Mouse (Mus musculus) kidney, adult 2 months (tissue): ENCODE measurements at regions not wholly inside any gene's neighbourhood (a gene's known extent, or its start where the extent isn't known, plus 50 kb on each side); places are given as distances from the start of the nearest gene placed in this dataset.

ENCODE experiments used
- DNase-seq: peaks from one replicate; pipeline ENCODE4 v3.0.0; 2021
- H3K27ac ChIP-seq: fragments of 200-500 bp; 2 replicates; pipeline ENCODE4 v1.5.1; 2012; ENCODE audit warnings: low read depth, low read length, control low read depth, inconsistent platforms; ENCODE audit not compliant: insufficient read depth
- H3K27me3 ChIP-seq: fragments of 200-500 bp; replicated peaks from 2 replicates; pipeline ENCODE4 v1.6.1; 2012; ENCODE audit warnings: mild to moderate bottlenecking, moderate library complexity, low read length, inconsistent platforms; ENCODE audit not compliant: control insufficient read depth, insufficient read depth
- H3K36me3 ChIP-seq: fragments of 200-500 bp; 2 replicates; pipeline ENCODE4 v1.6.1; 2012; ENCODE audit warnings: mild to moderate bottlenecking, moderate library complexity, low read length, inconsistent platforms; ENCODE audit not compliant: control insufficient read depth, insufficient read depth
- H3K4me1 ChIP-seq: fragments of 200-500 bp; 2 replicates; pipeline ENCODE4 v1.6.1; 2011; ENCODE audit warnings: low read length; ENCODE audit not compliant: control insufficient read depth, insufficient read depth
- H3K4me3 ChIP-seq: fragments of 200-500 bp; 2 replicates; pipeline ENCODE4 v1.5.1; 2011; ENCODE audit warnings: mild to moderate bottlenecking, low read depth, low read length, control low read depth; ENCODE audit not compliant: insufficient read depth
- CTCF ChIP-seq: fragments of 200-500 bp; conservative IDR thresholded peaks from 2 replicates; pipeline ENCODE4 v1.5.1; 2011; ENCODE audit warnings: low read depth, mild to moderate bottlenecking, control low read depth, low read length, moderate library complexity, mixed read lengths; ENCODE audit not compliant: insufficient read depth, insufficient read length
- POLR2A ChIP-seq: fragments of 200-500 bp; IDR thresholded peaks from one replicate; pipeline ENCODE4 v1.6.1; 2011; ENCODE audit warnings: low read depth, low read length, control low read depth
- WGBS: fragments of 180-500 bp; shearing (Covaris S2); methylation state at CpG from one replicate; pipeline ENCODE4 v1.1.7; 2018; 5-methylcytosine and 5-hydroxymethylcytosine counted together

- DNase-seq: no peak
- no peak overlapping the region for H3K4me3 ChIP-seq
- no peaks in the 10 kb centered on the region for H3K36me3 ChIP-seq
- H3K4me1 ChIP-seq: peaks cover 4% of the 10 kb centered on the region; the same call in 1 of the 2 replicates
- H3K27me3 ChIP-seq: no peaks in the 10 kb centered on the region
- 84% methylated on average over 6 of the region's 6 CpGs for WGBS
- no peak overlapping the region for H3K27ac ChIP-seq
- no peak for TF ChIP-seq POLR2A
- no peak; the same call in 1 of the 2 replicates for TF ChIP-seq CTCF
Observed at GRCm38 (mm10) chr9:67134378-67134777, 85.2 kb upstream of the Tpm1 start.

- Histone ChIP-seq H3K27me3 (no peaks in the 10 kb centered on the region), H3K36me3 (no peaks in the 10 kb centered on the region), H3K4me1 (peaks cover 2% of the 10 kb centered on the region; the same call in 1 of the 2 replicates), H3K27ac (no peak overlapping the region), H3K4me3 (no peak overlapping the region)
- DNase-seq: no peak
- WGBS: 60% methylated on average over 5 of the region's 5 CpGs
- TF ChIP-seq CTCF (no peak), POLR2A (no peak)
Observed at GRCm38 (mm10) chr9:67132370-67132769, 83.2 kb upstream of the Tpm1 start.

DNA sequence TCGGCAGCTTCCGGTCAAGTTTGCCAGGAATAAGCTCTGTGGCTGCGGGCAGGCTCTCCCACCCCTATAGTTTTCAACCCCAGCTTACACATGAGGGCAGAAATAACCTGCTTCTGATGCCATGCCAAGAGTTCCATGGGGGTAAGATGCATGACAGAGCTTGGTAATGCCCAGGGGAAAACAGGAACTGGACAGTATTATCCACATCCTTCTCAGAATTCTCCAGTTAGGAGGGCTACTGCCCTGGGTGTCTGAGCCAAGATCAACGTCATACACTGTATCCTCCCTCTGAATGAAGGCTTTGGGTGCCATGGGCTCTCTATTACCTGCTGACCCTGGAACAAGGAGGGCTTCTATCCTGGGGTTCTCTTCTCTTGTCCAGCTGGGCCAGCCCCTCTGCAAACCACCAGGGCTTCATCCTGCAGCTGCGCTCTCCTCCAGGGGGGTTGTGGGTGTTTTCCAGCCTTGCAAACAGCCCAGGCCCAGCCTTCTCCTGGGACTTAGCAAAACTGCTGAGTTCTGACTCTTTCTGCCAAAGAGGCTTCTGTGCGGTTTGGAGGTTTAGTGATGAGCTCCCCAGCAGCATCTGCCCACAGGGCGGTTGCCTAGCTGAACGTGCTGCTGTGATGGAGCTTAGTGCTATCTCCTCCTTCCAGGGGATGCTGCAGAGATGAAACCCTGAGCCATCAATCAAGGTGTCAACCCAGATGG is 81.7 kb upstream of the Tpm1 start:
- no peak for DNase-seq
- H3K27ac ChIP-seq: no peak overlapping the region
- TF ChIP-seq POLR2A: no peak
- TF ChIP-seq CTCF: no peak

GRCm38 (mm10) chr9:67129891-67130290 is 80.7 kb upstream of the Tpm1 start:
- H3K27ac ChIP-seq: no peak overlapping the region
- no peaks in the 10 kb centered on the region for H3K4me1 ChIP-seq
- DNase-seq: no peak
- H3K4me3 ChIP-seq: no peak overlapping the region
- no peaks in the 10 kb centered on the region for H3K36me3 ChIP-seq
- TF ChIP-seq CTCF (no peak), POLR2A (no peak)
- no peaks in the 10 kb centered on the region for H3K27me3 ChIP-seq
- WGBS: 91% methylated on average over 3 of the region's 3 CpGs

More for the DNA sequence above, 81.7 kb upstream of the Tpm1 start:
- Histone ChIP-seq H3K36me3 (no peaks in the 10 kb centered on the region), H3K27me3 (no peaks in the 10 kb centered on the region), H3K4me1 (no peaks in the 10 kb centered on the region), H3K4me3 (no peak overlapping the region)
- WGBS: 72% methylated on average over 8 of the region's 8 CpGs

- Histone ChIP-seq H3K27me3 (no peaks in the 10 kb centered on the region), H3K36me3 (no peaks in the 10 kb centered on the region), H3K27ac (no peak overlapping the region), H3K4me3 (no peak overlapping the region), H3K4me1 (no peaks in the 10 kb centered on the region)
- no peak for TF ChIP-seq POLR2A
- TF ChIP-seq CTCF: no peak
- no peak for DNase-seq
- 89% methylated on average over 3 of the region's 3 CpGs for WGBS
Observed at GRCm38 (mm10) chr9:67129095-67129494, 79.9 kb upstream of the Tpm1 start.

DNA sequence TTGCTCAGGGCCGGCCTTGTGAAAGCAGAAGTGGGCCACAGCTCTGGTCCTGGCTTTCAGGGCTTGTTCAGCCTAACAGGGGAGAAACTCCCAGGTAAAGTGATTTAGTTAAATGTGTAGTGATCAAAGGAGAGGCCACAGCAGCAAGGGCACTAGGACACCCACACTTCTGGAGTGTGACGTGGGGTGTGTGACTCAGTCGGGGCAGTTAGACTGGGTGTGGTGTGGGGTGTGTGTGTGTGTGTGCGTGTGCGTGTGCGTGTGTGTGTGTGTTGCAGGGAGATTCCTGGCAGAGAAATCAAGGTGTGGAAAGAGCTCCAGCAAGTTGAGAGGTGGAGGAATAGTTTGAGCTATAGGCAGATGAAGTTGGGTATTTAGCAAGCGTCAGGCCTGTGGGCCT is 72.5 kb upstream of the Tpm1 start:
- WGBS: 87% methylated on average over 7 of the region's 7 CpGs
- no peaks in the 10 kb centered on the region for H3K36me3 ChIP-seq
- no peak overlapping the region for H3K27ac ChIP-seq
- H3K27me3 ChIP-seq: no peaks in the 10 kb centered on the region
- H3K4me1 ChIP-seq: no peaks in the 10 kb centered on the region
- no peak overlapping the region for H3K4me3 ChIP-seq
- TF ChIP-seq CTCF (no peak), POLR2A (no peak)
- DNase-seq: no peak

DNA sequence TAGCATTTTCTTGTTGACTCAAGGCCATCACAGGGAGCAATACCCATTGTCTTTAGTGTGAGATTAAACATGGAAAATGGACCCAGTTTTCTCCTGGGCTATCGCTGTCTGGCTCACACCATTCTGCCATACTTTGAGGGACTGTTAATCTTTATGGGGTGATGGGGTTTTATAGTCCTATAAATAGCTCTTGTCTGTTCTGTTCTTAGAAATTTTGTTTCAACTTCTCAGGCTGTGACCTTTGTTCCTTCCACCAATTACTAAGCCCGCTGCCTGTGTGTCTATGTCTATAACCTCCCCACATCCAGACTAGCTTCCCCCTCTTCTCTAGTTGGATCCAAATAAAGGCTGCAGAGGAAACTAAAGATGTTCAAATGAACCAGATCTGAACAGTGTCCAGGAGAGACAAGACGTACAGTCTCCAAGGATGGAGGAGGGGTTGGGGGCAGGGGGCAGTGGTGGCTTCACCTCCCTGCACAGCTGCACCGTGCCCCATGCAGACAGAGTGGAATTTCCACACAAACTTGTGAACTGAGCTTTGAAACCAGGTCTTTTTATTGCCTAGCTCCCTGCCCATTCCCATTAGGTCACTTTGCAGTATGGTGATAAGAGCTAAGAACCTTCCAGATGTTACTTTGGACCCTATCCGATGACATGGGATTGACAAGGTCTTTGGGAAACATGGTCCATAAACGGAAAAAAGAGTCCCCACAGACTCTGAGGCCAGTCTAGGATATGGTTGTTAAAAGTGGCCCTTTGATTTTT is 69.9 kb upstream of the Tpm1 start:
- WGBS: 52% methylated on average over 6 of the region's 6 CpGs
- no peak for DNase-seq
- Histone ChIP-seq H3K27me3 (no peaks in the 10 kb centered on the region), H3K4me1 (no peaks in the 10 kb centered on the region), H3K4me3 (no peak overlapping the region), H3K27ac (no peak overlapping the region), H3K36me3 (no peaks in the 10 kb centered on the region)
- no peak for TF ChIP-seq CTCF
- no peak for TF ChIP-seq POLR2A
